Mouse (Mus musculus) testis, adult 2 months (tissue): Measurements from ENCODE around the gene Spg7.

ENCODE experiments used
- CTCF ChIP-seq: fragments of 200-500 bp; IDR thresholded peaks from 2 replicates; pipeline ENCODE4 v1.5.1; 2012; ENCODE audit warnings: low read depth, mild to moderate bottlenecking, inconsistent platforms, low read length, moderate library complexity; ENCODE audit not compliant: control insufficient read depth, insufficient read depth, insufficient replicate concordance
- POLR2A ChIP-seq: fragments of 200-500 bp; IDR thresholded peaks from 2 replicates; pipeline ENCODE4 v1.6.1; 2012; ENCODE audit warnings: low read depth, mild to moderate bottlenecking, inconsistent platforms, low read length, moderate library complexity; ENCODE audit not compliant: control insufficient read depth

DNA sequence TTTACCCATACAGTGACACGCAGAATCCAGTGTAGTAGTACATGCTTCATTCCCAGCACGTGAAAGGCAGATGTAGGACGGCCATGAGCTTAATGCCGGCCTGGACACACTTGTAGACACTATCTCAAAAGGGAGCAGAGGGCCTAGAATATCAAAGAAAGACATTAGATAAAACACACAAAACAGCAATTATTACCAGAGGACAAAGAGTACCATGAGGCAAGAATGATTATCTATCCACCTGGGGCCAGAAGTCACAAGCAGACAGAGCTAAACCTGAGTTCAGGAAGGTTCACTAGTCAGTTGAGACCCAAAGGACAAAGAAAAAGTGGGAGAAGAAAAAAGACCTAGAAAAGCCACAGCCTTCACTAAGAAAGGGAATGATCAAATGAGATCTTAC is 45.6 kb upstream of the Spg7 start:
- TF ChIP-seq CTCF, result no peak
- no peak for TF ChIP-seq POLR2A
